Mouse (Mus musculus): ENCODE measurements around the gene Wdr82.

- no peak for TF ChIP-seq POLR2A (IDR thresholded peaks at IDR 0.05; ENCODE audit: extremely low read depth, insufficient read depth, low read length)
- TF ChIP-seq CTCF (IDR thresholded peaks at IDR 0.05; ENCODE audit: extremely low read depth, insufficient read depth, low read length): no peak
Observed at GRCm38 (mm10) chr9:106225469-106226150, 54.9 kb downstream of the Wdr82 start.
